Mouse (Mus musculus): ENCODE measurements around the gene Ackr3. TPM values are rescaled to one million over a fixed set of nuclear protein-coding genes. Genes with fewer than 3 reads are reported as not detected.
A peak's percentile ranks its signal among the peaks of the same experiment; 100 is the strongest.

The Ackr3 gene
- polyA plus RNA-seq, 1 experiment from 2014 or later = 22.3 TPM

DNA sequence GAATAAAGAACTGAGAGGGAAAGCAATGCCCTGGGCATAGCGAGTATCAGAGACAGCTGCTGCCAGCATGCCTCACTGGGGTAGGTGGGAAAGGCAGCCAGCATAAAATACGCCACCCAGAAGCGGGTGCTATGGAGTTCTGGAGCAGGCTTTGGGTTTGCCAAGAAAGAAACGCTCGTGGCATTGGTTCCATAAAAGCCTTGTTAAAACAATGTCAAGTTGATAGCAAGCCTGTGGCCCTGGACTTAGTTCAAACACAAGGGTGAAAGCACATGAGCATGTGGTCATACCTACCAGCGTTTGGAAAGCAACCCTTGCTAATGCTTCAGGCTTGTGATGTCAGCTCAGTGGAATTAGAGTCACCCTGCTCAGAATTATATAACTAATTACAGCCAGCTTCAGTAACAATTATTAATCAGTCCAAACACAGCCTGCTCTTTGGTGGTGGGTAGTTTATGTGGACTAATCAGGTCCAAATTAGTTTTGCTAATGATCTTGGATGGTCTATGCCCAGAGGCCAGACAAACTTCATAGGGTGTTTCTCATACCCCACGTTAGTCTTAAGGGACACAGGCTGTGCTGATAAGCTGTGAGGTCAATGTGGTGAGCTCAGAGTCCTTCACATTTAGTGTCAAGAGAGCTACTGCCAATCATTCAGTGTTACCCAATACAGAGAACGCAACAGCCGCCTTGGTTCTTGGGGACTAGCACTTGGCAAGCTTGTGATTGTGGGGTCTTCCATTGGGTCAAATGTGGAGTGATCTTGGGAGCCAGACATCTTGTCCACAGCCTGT is 34.5 kb downstream of the Ackr3 start:
- peaks cover 21% of the 10 kb centered on the region for H3K4me1 ChIP-seq (replicated peaks)
- DNase-seq (ENCODE audit: low spot score) = no peak
- no peaks in the 10 kb centered on the region; the same call in 1 of the 2 replicates for H3K27me3 ChIP-seq (ENCODE audit: insufficient read depth, poor library complexity, severe bottlenecking)
- H3K9me3 ChIP-seq = no peaks in the 10 kb centered on the region
- no peaks in the 10 kb centered on the region for H3K36me3 ChIP-seq
- H3K4me3 ChIP-seq = no peak overlapping the region
- 92% methylated on average over 9 of the region's 9 CpGs for WGBS
- H3K27ac ChIP-seq = no peak overlapping the region

DNA sequence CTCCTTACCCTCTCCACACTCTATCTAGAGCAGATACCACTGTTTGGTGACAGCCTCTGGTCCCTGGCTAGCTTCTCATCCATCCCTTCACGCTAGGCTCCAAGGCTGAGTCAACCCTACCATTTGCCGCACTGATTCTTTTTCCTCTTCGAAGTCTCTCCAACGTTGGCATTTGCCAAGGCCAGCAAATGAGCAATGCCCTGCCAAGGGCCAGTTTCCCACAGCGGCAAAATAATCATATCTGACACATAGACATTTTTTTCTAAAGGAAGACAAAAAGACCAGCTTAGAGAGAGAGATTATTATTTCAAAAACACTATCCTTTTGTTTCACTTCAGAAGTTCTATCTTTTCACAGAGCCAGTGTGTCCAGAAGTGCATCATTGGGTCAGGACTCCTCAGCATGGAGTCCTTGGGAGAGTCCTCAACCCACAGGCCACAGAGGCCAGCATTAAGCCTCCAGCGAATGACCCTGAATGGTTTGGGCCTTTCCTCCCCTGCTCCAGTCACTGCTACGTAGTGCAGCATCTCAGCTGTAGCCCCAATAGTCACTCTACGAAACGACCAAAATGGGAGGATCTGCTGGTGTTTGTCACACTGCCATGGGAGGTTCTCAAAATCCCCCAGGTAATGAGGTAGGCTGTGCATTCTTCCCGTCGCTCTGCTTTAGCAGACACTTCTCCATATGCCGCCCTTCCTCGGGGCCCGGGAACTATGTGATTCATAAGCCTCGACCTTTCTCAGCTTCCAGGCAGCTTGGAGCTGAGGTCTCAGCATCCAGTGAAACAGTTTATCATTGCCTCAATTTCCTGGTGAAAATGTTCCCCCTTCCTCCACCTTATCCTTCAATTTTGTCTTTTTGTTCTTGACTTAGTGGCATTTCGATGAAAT is 35.8 kb downstream of the Ackr3 start:
- H3K36me3 ChIP-seq = no peaks in the 10 kb centered on the region
- H3K27ac ChIP-seq = no peak overlapping the region
- H3K4me1 ChIP-seq (replicated peaks) = peaks cover 9% of the 10 kb centered on the region
- no peaks in the 10 kb centered on the region for H3K9me3 ChIP-seq
- H3K4me3 ChIP-seq = no peak overlapping the region
- DNase-seq (ENCODE audit: low spot score) = no peak
- H3K27me3 ChIP-seq (ENCODE audit: insufficient read depth, poor library complexity, severe bottlenecking) = no peaks in the 10 kb centered on the region; the same call in 1 of the 2 replicates
- WGBS = 90% methylated on average over 16 of the region's 16 CpGs

DNA sequence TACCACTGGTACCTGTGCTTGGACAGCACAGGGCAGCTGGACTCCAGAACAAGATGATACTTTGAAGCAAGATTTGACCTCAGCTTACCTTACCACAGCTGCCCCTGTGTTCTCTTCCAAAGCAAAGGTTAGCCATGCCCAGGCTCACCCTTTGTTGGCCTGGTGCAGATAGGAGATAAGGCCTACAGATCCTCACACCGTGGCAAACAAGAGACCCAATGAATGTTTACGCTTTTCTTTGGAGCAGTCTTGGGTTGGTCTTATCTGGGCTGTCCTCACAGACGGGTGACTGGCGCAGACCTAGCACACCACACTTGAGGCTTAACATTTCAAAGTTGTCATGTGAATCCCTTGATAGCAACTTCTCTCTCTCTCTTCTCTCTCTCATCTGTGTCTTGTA is 36.5 kb downstream of the Ackr3 start:
- Histone ChIP-seq H3K4me1 (replicated peaks) (peaks cover 5% of the 10 kb centered on the region), H3K9me3 (no peaks in the 10 kb centered on the region), H3K27ac (0 out of 2 replicates have a peak overlapping the region, but pooled peaks have one; percentile 29), H3K4me3 (no peak overlapping the region), H3K36me3 (no peaks in the 10 kb centered on the region), H3K27me3 (ENCODE audit: insufficient read depth, poor library complexity, severe bottlenecking) (no peaks in the 10 kb centered on the region; the same call in 1 of the 2 replicates)
- WGBS = 85% methylated on average over 4 of the region's 4 CpGs
- DNase-seq (ENCODE audit: low spot score) = no peak

DNA sequence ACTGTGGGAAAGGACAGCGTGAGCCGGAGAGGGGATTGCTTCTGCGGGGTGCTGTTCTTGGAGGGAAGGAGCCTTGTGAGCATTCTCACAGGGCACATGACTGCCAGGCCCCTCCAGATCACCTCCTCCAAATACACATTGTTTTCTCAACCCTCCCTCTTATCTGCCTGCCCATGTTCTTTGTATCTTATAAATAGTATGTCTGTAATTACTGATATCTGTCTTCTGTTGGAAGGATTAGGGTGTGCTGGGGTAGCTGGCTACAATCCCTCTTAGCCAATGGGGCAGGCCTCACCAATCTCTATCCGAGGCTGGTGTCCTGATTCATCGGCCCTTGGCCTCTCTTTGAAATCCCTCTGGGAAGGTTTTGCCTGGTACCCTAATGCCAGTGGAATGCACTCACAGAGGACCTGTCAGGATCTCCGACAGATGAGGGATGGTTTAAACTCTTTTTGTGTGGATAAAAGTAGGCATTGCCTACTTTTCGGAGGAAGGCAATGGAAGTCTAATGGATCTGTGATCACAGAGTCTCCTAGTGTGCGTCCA is 38.7 kb downstream of the Ackr3 start:
- Histone ChIP-seq H3K4me3 (no peak overlapping the region), H3K9me3 (no peaks in the 10 kb centered on the region), H3K27ac (peak overlapping the region; percentile 12; the same call in 1 of the 2 replicates), H3K27me3 (ENCODE audit: insufficient read depth, poor library complexity, severe bottlenecking) (peaks cover 2% of the 10 kb centered on the region; the same call in 1 of the 2 replicates), H3K4me1 (replicated peaks) (peaks cover 24% of the 10 kb centered on the region), H3K36me3 (no peaks in the 10 kb centered on the region)
- no peak for DNase-seq (ENCODE audit: low spot score)
- 84% methylated on average over 8 of the region's 8 CpGs for WGBS

DNA sequence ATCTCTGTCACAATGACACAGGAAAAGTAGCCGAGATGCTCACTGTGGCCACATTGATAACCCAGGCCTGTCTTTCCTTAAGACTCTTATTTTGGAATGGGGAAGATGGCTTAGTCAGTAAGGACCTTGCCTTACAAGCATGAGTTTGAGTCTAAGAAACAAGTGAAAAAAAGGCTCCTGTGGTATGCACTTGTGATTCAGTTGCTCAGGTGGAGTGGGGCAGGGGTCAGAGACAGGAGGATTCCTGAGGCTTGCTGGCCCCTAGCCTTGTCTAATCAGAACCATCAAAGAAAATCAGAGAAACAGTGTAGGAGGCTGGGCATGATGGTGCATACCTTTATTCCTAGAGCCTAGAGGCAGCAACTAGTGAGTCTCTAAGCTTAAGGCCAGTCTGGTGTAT is 40.8 kb downstream of the Ackr3 start:
- peaks cover 32% of the 10 kb centered on the region for H3K4me1 ChIP-seq (replicated peaks)
- 82% methylated on average over 1 of the region's 1 CpGs for WGBS
- DNase-seq (ENCODE audit: low spot score) = no peak
- H3K9me3 ChIP-seq = no peaks in the 10 kb centered on the region
- H3K36me3 ChIP-seq = no peaks in the 10 kb centered on the region
- H3K27ac ChIP-seq = no peak overlapping the region
- H3K4me3 ChIP-seq = no peak overlapping the region
- H3K27me3 ChIP-seq (ENCODE audit: insufficient read depth, poor library complexity, severe bottlenecking) = peaks cover 7% of the 10 kb centered on the region; the same call in 1 of the 2 replicates

DNA sequence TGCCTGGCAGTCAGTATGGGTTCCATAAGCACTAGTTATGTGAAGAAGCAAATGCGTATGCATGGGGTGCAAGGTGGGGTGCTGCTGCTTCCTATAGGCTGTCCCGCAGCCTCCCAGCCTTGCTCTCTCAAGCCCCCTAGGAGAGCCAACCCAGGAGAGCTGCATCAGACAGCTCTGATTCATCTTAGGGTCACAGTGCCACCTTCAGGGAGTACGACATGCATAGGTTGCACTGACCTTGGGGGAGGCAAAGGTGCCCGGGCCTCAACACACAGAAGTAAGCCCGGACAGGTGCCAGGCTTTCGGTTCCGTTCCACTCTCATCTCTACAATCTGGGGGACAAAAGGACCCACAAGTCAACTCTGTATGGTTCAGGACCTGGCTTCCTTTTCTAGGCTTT is 41.8 kb downstream of the Ackr3 start:
- DNase-seq (ENCODE audit: low spot score) = no peak
- 76% methylated on average over 7 of the region's 7 CpGs for WGBS
- H3K4me3 ChIP-seq = no peak overlapping the region

DNA sequence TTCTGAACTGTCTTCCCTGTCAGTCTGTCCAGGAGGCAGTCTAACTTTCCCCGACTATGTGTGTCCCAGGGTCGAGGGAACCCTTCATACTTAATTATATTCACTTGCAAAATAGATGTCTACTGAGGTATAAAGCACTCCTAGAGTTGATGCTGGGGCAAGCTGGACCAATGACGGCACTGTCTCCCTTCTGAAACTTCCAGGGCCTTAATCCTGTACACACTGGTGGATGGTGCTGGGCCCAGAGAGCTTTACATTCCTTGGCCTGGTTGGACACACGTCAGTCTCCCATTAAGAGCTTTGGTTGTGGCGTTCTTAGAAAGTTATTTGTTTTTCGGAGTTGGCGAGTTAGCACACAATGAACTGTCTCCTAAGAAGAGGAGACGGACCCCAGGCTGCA is 42.3 kb downstream of the Ackr3 start:
- WGBS = 36% methylated on average over 8 of the region's 8 CpGs
- H3K27ac ChIP-seq = peak overlapping the region; percentile 74
- no peak overlapping the region for H3K4me3 ChIP-seq
- no peak for DNase-seq (ENCODE audit: low spot score)
- H3K27me3 ChIP-seq (ENCODE audit: insufficient read depth, poor library complexity, severe bottlenecking) = peaks cover 7% of the 10 kb centered on the region; the same call in 1 of the 2 replicates
- H3K36me3 ChIP-seq = no peaks in the 10 kb centered on the region
- peaks cover 46% of the 10 kb centered on the region for H3K4me1 ChIP-seq (replicated peaks)
- H3K9me3 ChIP-seq = no peaks in the 10 kb centered on the region

More for the DNA sequence above, 41.8 kb downstream of the Ackr3 start:
- Histone ChIP-seq H3K27me3 (ENCODE audit: insufficient read depth, poor library complexity, severe bottlenecking) (peaks cover 7% of the 10 kb centered on the region; the same call in 1 of the 2 replicates), H3K9me3 (no peaks in the 10 kb centered on the region), H3K27ac (peak overlapping the region; percentile 74), H3K4me1 (replicated peaks) (peaks cover 41% of the 10 kb centered on the region), H3K36me3 (no peaks in the 10 kb centered on the region)

DNA sequence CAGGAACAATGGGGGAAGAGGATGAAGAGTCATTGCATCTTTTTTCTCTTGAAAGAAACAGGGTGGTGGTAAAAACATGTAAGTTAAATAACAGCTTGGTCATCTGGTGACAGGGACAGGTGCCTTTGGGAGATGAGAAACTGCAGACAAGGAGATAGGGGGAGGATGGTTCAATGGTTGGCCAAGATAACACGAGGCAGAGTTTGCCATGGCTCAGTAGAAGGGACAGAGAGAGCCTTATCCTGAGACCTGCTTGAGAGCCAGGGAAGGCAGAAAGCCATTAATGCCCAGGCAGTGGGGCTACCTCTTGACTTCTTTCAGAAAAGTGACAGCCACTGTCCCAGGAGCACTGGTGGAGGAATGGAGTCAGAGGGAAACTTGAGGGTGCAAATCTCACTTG is 43.0 kb downstream of the Ackr3 start:
- H3K36me3 ChIP-seq = no peaks in the 10 kb centered on the region
- H3K27me3 ChIP-seq (ENCODE audit: insufficient read depth, poor library complexity, severe bottlenecking) = peaks cover 7% of the 10 kb centered on the region; the same call in 1 of the 2 replicates
- no peak for DNase-seq (ENCODE audit: low spot score)
- H3K4me1 ChIP-seq (replicated peaks) = peaks cover 53% of the 10 kb centered on the region
- H3K4me3 ChIP-seq = no peak overlapping the region
- peak overlapping the region; percentile 74 for H3K27ac ChIP-seq
- H3K9me3 ChIP-seq = no peaks in the 10 kb centered on the region
- WGBS = 64% methylated on average over 1 of the region's 1 CpGs

DNA sequence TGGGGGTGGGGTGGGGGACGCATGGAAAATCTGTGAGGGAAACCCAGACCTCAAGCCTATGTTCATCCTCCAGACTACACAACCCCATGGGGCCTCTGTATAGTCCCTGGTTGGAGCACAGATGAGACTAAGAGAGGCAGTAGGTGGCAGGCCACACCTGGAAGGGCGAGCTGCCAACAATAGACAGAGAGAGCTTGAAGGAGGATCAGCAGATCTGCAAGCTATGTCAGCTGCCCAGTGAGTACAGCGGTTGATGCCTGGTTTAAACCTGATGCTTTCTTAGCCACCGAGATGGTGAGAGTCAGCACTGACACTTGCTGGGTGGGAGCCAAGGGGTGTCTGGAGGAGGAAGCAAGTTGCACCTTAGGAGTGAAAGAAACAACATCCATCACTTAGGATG is 43.5 kb downstream of the Ackr3 start:
- peaks cover 58% of the 10 kb centered on the region for H3K4me1 ChIP-seq (replicated peaks)
- DNase-seq (ENCODE audit: low spot score) = no peak
- 81% methylated on average over 4 of the region's 4 CpGs for WGBS
- peak overlapping the region; percentile 74 for H3K27ac ChIP-seq
- H3K9me3 ChIP-seq = no peaks in the 10 kb centered on the region
- no peaks in the 10 kb centered on the region for H3K36me3 ChIP-seq
- H3K4me3 ChIP-seq = no peak overlapping the region
- H3K27me3 ChIP-seq (ENCODE audit: insufficient read depth, poor library complexity, severe bottlenecking) = peaks cover 7% of the 10 kb centered on the region; the same call in 1 of the 2 replicates

DNA sequence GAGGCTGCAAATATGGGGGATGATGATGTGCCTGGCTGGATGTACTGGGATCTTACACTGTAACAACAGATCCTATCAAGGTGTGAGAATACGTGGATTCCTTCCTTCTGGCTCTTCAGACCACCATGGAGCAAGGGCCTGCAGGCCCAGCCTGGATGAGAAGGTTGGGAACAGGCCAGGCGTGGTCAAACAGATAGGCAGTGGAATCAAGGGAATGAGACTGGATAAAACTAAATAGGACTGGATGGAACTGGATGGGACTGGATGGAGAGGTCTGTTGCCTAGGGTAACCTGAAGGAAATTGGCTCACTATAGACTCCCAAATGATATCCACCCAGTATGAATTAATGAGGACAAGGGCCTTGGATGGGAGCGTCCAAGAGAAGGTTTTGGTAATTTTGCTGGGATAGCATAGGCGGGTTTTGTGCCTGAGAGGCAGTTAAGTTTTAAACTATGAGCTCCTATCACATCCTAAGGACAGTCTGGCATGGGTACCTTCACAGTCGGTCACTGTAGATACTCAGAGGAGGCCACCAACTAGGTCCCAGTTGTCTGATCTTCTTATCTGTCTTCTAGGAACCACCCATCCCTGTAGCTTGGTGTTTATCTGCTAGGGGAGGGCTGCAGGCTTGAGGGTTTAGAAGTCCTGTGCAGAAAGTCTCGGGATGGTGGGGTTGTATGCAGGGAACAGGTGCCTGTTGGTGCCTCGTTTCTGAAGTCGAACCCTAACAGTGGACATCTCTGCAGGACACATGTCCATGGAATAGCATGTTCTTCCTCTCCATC is 44.2 kb downstream of the Ackr3 start:
- peak overlapping the region; percentile 74 for H3K27ac ChIP-seq
- DNase-seq (ENCODE audit: low spot score) = no peak
- 93% methylated on average over 8 of the region's 8 CpGs for WGBS
- H3K9me3 ChIP-seq = no peaks in the 10 kb centered on the region
- no peak overlapping the region for H3K4me3 ChIP-seq
- H3K4me1 ChIP-seq (replicated peaks) = peaks cover 59% of the 10 kb centered on the region
- peaks cover 12% of the 10 kb centered on the region; the same call in 1 of the 2 replicates for H3K27me3 ChIP-seq (ENCODE audit: insufficient read depth, poor library complexity, severe bottlenecking)
- H3K36me3 ChIP-seq = no peaks in the 10 kb centered on the region

DNA sequence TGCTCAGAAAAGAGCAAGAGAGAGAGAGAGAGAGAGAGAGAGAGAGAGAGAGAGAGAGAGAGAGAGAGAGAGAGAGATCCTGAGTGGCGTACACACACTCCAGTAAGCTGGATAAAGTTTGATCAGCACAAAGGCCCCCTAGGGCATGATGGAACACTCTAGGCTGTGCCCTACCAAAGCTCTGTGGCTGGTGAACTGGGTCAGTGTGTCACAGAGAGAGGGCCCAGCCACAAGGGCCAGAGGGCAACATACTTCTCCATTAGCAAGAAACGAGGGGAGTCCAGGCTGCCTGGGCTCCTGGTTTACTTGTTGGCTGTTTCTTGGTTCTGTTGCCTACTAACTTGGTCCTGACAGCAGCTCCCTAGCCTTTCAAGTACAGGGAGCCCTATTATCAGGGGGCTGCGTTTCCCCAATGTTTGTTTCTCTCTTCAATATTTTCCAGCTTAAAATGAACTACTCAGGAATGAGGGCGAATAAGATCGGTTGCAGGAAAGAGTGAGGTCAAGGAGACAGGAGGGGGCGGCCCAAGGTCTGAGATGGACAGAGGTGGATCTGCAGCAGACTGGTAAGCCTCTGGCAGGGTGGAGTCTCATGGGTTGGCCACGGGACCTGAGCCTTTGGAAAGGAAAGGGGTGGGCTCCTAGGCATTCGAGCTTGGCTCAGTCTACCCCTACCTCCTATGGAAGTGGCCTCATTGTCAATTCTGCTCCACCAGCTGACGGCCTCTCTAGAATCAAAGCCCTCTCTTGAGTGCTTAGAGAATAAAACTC is 45.4 kb downstream of the Ackr3 start:
- Histone ChIP-seq H3K9me3 (no peaks in the 10 kb centered on the region), H3K36me3 (no peaks in the 10 kb centered on the region), H3K27me3 (ENCODE audit: insufficient read depth, poor library complexity, severe bottlenecking) (peaks cover 18% of the 10 kb centered on the region; the same call in 1 of the 2 replicates), H3K4me3 (no peak overlapping the region), H3K4me1 (replicated peaks) (peaks cover 59% of the 10 kb centered on the region), H3K27ac (peak overlapping the region; percentile 57; the same call in 1 of the 2 replicates)
- WGBS = 74% methylated on average over 9 of the region's 9 CpGs
- no peak for DNase-seq (ENCODE audit: low spot score)

Data from hindbrain, embryonic 10.5 days (tissue).